Mouse (Mus musculus) fibroblast of lung, adult 2 months (primary cell): Measurements from ENCODE around the gene Itga8.
A peak's percentile ranks its signal among the peaks of the same experiment; 100 is the strongest.

ENCODE experiments used
- DNase-seq: peaks from one replicate; pipeline ENCODE4 v3.0.0-alpha.2; 2011; ENCODE audit warnings: low read depth

Itga8 gene

DNA sequence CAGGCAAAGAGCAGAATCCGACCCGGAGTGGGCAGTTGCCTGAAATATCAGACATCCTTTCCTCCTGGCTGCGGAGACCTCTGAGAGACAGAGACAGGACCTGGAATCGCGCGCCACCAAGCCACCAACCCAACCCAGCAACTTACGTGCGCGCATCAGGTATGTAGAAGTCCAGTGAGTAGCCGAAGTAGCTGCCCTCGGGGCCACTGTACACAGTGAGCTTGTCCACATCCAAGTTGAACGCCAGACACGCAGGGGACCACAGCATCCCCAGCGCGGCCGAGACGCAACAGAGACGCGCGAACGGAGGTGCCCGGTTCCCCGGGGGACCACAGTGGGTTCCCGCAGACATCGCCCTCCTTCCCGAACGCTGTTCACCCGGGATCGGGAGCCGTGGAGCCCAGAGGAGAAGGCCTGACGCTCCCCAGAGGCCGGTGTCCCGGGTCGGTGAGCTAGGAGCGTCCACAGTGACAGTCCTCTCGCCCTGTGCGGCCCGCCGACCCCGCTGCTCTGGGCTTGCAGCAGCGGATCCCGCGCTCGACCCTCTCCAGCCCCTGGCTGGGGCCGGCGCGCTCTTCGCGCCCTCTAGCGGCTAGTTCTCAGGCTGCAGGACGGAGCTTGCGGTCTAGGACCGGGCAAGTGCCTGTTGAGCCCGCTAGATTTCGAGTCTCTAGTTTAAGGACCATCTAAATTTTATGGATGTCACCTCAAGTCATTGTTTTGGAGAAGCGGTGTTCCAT, at the start of gene Itga8:
TSS of gene Itga8 (minus strand) at position 492 of the 740 bp plus-strand sequence.
- DNase-seq: no peak

DNA sequence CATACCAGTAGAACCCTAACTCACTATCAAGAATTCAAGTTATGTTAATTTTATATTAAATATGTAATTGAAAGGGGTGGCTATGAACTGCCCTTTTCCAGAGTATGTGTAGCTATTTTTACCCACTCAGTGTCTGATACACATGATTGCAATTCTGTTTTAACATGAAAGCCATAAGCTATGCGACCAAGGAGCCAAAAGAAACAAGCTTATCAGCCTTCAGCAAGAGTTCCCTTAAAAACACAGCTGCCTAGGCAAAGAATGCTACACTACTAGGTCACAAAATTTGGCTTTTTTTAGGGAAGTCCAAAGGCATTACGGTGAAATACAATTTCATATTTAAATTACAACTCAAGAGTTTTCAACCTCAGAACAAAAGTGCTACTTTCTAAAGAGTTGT, 47.2 kb upstream of the Itga8 start:
- DNase-seq: peak; percentile 12

GRCm38 (mm10) chr2:12331962-12332361, 30.2 kb upstream of the Itga8 start:
- DNase-seq: no peak

DNA sequence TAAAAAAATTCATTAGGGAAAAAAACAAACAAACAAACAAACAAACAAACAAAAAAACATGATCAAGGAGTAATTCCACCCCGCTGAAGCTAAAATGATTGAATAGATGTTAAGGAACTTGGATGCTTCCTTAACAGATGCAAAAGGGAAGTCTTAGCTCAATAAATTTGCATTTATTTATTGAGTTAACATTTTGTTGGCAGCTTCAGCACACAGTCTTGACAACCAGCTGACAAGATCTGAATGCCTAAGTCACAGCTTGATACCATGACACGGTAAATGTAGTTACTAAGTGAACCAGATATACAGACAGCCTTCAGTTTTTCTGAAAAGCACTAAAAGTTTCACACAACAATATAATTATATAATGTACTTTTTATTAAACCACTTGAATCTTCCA, 27.9 kb upstream of the Itga8 start:
- DNase-seq: no peak

DNA sequence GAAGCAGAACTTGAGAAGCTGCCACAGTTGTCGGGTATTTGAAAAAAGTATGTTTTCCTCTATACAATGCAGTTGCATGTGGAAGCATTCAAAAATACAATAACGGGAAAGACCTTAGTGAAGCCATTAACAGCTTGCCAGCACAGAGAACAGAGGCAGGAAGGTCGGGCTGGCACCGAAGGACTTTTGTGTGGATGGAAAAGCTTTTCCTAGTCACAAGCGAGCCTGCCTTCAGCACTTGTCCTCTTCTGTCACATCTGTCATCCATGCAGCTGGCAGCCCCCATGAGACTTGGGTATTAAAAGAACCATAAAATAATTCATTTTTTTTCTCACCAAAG, 27.3 kb upstream of the Itga8 start:
- no peak for DNase-seq

DNA sequence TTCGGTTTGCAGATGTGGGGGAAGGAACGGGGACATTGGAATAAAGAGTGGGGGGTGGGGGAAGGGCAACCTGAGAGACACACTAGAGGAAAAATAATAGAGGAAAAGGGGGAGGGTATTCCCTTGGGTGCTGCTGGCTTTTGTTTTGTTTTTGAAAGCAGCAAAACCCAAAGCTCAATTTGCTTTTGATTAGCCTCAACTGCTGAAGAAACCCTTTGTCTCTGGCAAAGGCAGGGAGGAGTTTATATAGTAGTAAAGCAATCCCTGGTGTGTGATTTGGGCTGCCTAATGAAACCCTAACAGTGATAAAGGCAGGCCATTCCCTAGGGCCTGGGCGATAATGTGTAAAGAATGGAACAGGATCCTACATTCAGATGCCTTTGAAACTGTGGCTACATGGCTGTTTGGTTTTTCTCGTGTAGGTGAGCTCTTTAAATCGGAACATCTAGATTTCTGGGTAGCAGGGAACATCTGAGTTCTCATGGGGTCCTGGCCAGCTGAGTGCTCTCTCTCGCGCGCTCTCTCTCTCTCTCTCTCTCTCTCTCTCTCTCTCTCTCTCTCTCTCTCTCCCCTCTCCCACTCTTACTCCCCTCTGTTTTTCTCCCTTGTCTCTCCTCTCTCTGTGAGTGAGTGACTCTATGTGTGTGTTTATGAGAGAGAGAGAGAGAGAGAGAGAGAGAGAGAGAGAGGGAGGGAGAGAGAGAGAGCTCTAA, 26.8 kb upstream of the Itga8 start:
- no peak for DNase-seq

GRCm38 (mm10) chr2:12327691-12328354, 26.1 kb upstream of the Itga8 start:
- DNase-seq: no peak

- no peak for DNase-seq
Observed at GRCm38 (mm10) chr2:12327216-12327615, 25.5 kb upstream of the Itga8 start.

GRCm38 (mm10) chr2:12325868-12326267, 24.1 kb upstream of the Itga8 start:
- DNase-seq: peak; percentile 75

DNA sequence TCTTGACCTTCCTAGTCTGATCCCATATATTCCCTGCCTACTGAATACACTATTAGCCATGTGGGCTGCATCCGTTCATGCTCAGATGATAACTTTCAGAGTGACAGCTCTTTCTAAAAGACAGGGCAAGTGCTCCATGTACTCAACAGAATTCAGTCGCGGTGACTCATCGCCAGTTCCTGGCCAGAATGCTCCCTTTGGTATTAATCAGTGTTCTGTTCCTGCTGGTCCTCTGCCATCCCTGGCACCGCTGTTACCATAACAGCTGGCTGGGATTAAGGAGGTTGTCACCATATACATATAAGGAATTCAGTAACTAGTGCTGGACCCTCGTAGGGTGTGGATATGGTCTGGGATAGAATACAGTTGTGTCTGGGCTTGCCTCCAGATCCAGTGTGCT, 23.7 kb upstream of the Itga8 start:
- peak; percentile 92 for DNase-seq

GRCm38 (mm10) chr2:12320914-12321313, 19.2 kb upstream of the Itga8 start:
- peak; percentile 53 for DNase-seq

DNA sequence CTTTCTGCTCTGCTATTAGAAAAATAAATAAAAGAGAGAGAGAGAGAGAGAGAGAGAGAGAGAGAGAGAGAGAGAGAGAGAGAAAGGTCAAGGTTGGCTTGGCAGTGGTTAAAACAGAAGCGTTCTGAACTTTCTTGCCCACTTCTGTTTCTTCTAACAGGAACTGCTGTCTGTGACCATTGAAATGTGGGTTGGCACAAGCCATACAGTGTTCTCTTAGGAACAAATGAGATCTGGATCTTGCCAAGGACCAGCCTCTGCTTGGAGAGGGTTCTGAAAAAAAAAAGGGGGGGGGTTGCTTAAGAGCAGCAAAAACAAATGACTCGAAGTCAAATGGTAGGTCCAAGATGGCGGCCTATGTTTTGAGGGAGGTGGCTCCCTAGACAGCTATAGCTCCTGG, 17.0 kb upstream of the Itga8 start:
- DNase-seq: no peak

- DNase-seq: no peak
Observed at GRCm38 (mm10) chr2:12318036-12318435, 16.3 kb upstream of the Itga8 start.

GRCm38 (mm10) chr2:12317343-12317742, 15.6 kb upstream of the Itga8 start:
- peak; percentile 91 for DNase-seq

- DNase-seq: peak; percentile 52
Observed at GRCm38 (mm10) chr2:12316361-12316760, 14.6 kb upstream of the Itga8 start.

- DNase-seq: no peak
Observed at GRCm38 (mm10) chr2:12314028-12314427, 12.3 kb upstream of the Itga8 start.

- DNase-seq: no peak
Observed at GRCm38 (mm10) chr2:12308466-12308865, 6.7 kb upstream of the Itga8 start.

GRCm38 (mm10) chr2:12307311-12307710, 5.6 kb upstream of the Itga8 start:
- DNase-seq: no peak

- DNase-seq: no peak
Observed at GRCm38 (mm10) chr2:12305064-12305650, 3.4 kb upstream of the Itga8 start.

GRCm38 (mm10) chr2:12300449-12301228, 1.1 kb downstream of the Itga8 start:
- no peak for DNase-seq

DNA sequence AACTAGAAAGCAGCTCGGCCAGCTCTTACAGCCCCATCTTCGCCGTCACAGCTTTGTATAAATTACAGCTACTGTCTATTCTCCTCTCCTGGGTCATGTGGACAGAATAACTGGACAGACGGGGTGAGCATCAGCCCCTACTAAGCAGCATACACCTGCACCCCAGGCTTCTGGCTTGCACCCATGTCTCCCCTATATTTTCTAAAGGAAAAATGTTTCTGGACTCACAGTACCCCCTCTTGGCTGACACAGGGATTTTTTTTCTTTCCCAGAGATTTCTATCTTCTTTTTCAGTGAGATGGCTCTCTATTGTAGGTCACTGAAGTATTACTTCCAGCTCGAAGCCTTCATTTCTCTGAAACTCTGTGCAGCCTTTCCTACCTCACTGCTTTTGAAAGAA, 4.4 kb downstream of the Itga8 start:
- DNase-seq: no peak

DNA sequence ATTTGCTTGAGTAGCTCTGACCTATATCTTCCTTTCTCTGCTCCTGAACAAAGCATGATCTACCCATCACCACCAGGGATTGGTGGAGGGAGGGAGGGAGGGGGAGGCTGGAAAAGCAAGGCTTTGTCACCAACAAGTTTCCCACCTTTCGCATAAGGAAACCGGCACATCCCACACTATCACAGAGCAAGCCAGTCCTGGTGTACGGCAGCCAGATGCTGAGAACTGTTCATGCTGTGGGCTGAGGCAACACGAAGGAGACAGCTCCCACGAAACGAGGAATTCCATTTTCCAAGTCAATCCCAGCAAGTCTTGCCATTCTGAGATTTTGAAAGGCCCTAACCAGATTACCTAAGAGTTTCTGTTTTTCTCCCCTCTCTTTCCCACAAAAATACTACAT, 6.6 kb downstream of the Itga8 start:
- no peak for DNase-seq
